Mouse (Mus musculus): Measurements from ENCODE around the gene Lims1. TPM values are rescaled to one million over a fixed set of nuclear protein-coding genes. Genes with fewer than 3 reads are reported as not detected.

The Lims1 gene
- polyA plus RNA-seq, 1 experiment from 2014 or later, result 102 TPM

GRCm38 (mm10) chr10:58394170-58394569, 70.9 kb downstream of the Lims1 start:
- Histone ChIP-seq H3K27me3 (ENCODE audit: poor library complexity, severe bottlenecking) (no peaks in the 10 kb centered on the region), H3K36me3 (replicated peaks) (peaks cover 4% of the 10 kb centered on the region), H3K27ac (no peak overlapping the region), H3K4me3 (no peak overlapping the region), H3K9me3 (no peaks in the 10 kb centered on the region), H3K4me1 (no peaks in the 10 kb centered on the region)
- no peak for DNase-seq (ENCODE audit: extremely low spot score, low spot score)
- WGBS, result 86% methylated on average over 10 of the region's 10 CpGs

- no peak for DNase-seq (ENCODE audit: extremely low spot score, low spot score)
- Histone ChIP-seq H3K4me3 (no peak overlapping the region), H3K9me3 (no peaks in the 10 kb centered on the region), H3K36me3 (replicated peaks) (peaks cover 8% of the 10 kb centered on the region), H3K4me1 (no peaks in the 10 kb centered on the region), H3K27ac (no peak overlapping the region), H3K27me3 (ENCODE audit: poor library complexity, severe bottlenecking) (no peaks in the 10 kb centered on the region)
- WGBS, result 96% methylated on average over 4 of the region's 4 CpGs
Observed at GRCm38 (mm10) chr10:58395315-58395714, 72.0 kb downstream of the Lims1 start.

- Histone ChIP-seq H3K4me1 (no peaks in the 10 kb centered on the region), H3K36me3 (replicated peaks) (peaks cover 8% of the 10 kb centered on the region), H3K4me3 (no peak overlapping the region), H3K9me3 (no peaks in the 10 kb centered on the region), H3K27ac (no peak overlapping the region), H3K27me3 (ENCODE audit: poor library complexity, severe bottlenecking) (no peaks in the 10 kb centered on the region)
- no peak for DNase-seq (ENCODE audit: extremely low spot score, low spot score)
- 93% methylated on average over 2 of the region's 2 CpGs for WGBS
Observed at GRCm38 (mm10) chr10:58395723-58396122, 72.5 kb downstream of the Lims1 start.

GRCm38 (mm10) chr10:58396600-58396999, 73.3 kb downstream of the Lims1 start:
- peaks cover 16% of the 10 kb centered on the region for H3K36me3 ChIP-seq (replicated peaks)
- H3K27ac ChIP-seq, result no peak overlapping the region
- no peaks in the 10 kb centered on the region for H3K27me3 ChIP-seq (ENCODE audit: poor library complexity, severe bottlenecking)
- 94% methylated on average over 3 of the region's 3 CpGs for WGBS
- H3K4me1 ChIP-seq, result no peaks in the 10 kb centered on the region
- no peak overlapping the region for H3K4me3 ChIP-seq
- H3K9me3 ChIP-seq, result no peaks in the 10 kb centered on the region
- no peak for DNase-seq (ENCODE audit: extremely low spot score, low spot score)

GRCm38 (mm10) chr10:58398941-58399340, 75.7 kb downstream of the Lims1 start:
- H3K36me3 ChIP-seq (replicated peaks), result peaks cover 32% of the 10 kb centered on the region
- no peak for DNase-seq (ENCODE audit: extremely low spot score, low spot score)
- H3K4me1 ChIP-seq, result no peaks in the 10 kb centered on the region
- WGBS, result 93% methylated on average over 8 of the region's 8 CpGs
- no peak overlapping the region for H3K27ac ChIP-seq
- no peaks in the 10 kb centered on the region for H3K27me3 ChIP-seq (ENCODE audit: poor library complexity, severe bottlenecking)
- no peaks in the 10 kb centered on the region for H3K9me3 ChIP-seq
- H3K4me3 ChIP-seq, result no peak overlapping the region

- Histone ChIP-seq H3K4me3 (no peak overlapping the region), H3K36me3 (replicated peaks) (peaks cover 42% of the 10 kb centered on the region), H3K27me3 (ENCODE audit: poor library complexity, severe bottlenecking) (no peaks in the 10 kb centered on the region), H3K4me1 (no peaks in the 10 kb centered on the region), H3K9me3 (no peaks in the 10 kb centered on the region), H3K27ac (no peak overlapping the region)
- 88% methylated on average over 3 of the region's 3 CpGs for WGBS
- no peak for DNase-seq (ENCODE audit: extremely low spot score, low spot score)
Observed at GRCm38 (mm10) chr10:58401838-58402237, 78.6 kb downstream of the Lims1 start.

GRCm38 (mm10) chr10:58404639-58405038, 81.4 kb downstream of the Lims1 start:
- no peak for DNase-seq (ENCODE audit: extremely low spot score, low spot score)
- Histone ChIP-seq H3K4me1 (no peaks in the 10 kb centered on the region), H3K27me3 (ENCODE audit: poor library complexity, severe bottlenecking) (no peaks in the 10 kb centered on the region), H3K36me3 (replicated peaks) (peaks cover 51% of the 10 kb centered on the region), H3K9me3 (no peaks in the 10 kb centered on the region), H3K27ac (no peak overlapping the region), H3K4me3 (no peak overlapping the region)
- WGBS, result 90% methylated on average over 6 of the region's 6 CpGs

GRCm38 (mm10) chr10:58405285-58405948, 82.2 kb downstream of the Lims1 start:
- H3K36me3 ChIP-seq (replicated peaks), result peaks cover 59% of the 10 kb centered on the region
- H3K4me3 ChIP-seq, result no peak overlapping the region
- no peaks in the 10 kb centered on the region for H3K4me1 ChIP-seq
- WGBS, result 90% methylated on average over 4 of the region's 4 CpGs
- no peak overlapping the region for H3K27ac ChIP-seq
- DNase-seq (ENCODE audit: extremely low spot score, low spot score), result no peak
- H3K9me3 ChIP-seq, result no peaks in the 10 kb centered on the region
- H3K27me3 ChIP-seq (ENCODE audit: poor library complexity, severe bottlenecking), result no peaks in the 10 kb centered on the region

GRCm38 (mm10) chr10:58405949-58406305, 82.7 kb downstream of the Lims1 start:
- no peak overlapping the region for H3K27ac ChIP-seq
- whole genome bisulfite sequencing, result 84% methylated on average over 2 of the region's 2 CpGs
- H3K36me3 ChIP-seq (replicated peaks), result peaks cover 63% of the 10 kb centered on the region
- no peak for DNase-seq (ENCODE audit: extremely low spot score, low spot score)
- no peaks in the 10 kb centered on the region for H3K27me3 ChIP-seq (ENCODE audit: poor library complexity, severe bottlenecking)
- no peaks in the 10 kb centered on the region for H3K4me1 ChIP-seq
- H3K4me3 ChIP-seq, result no peak overlapping the region
- H3K9me3 ChIP-seq, result no peaks in the 10 kb centered on the region

GRCm38 (mm10) chr10:58412331-58412730, 89.1 kb downstream of the Lims1 start:
- Histone ChIP-seq H3K4me3 (no peak overlapping the region), H3K4me1 (no peaks in the 10 kb centered on the region), H3K9me3 (no peaks in the 10 kb centered on the region), H3K36me3 (replicated peaks) (peaks cover 89% of the 10 kb centered on the region), H3K27me3 (ENCODE audit: poor library complexity, severe bottlenecking) (no peaks in the 10 kb centered on the region), H3K27ac (no peak overlapping the region)
- WGBS, result 90% methylated on average over 4 of the region's 4 CpGs
- no peak for DNase-seq (ENCODE audit: extremely low spot score, low spot score)

GRCm38 (mm10) chr10:58412852-58413251, 89.6 kb downstream of the Lims1 start:
- peaks cover 91% of the 10 kb centered on the region for H3K36me3 ChIP-seq (replicated peaks)
- no peak overlapping the region for H3K4me3 ChIP-seq
- H3K27me3 ChIP-seq (ENCODE audit: poor library complexity, severe bottlenecking), result no peaks in the 10 kb centered on the region
- no peak overlapping the region for H3K27ac ChIP-seq
- DNase-seq (ENCODE audit: extremely low spot score, low spot score), result no peak
- H3K4me1 ChIP-seq, result no peaks in the 10 kb centered on the region
- H3K9me3 ChIP-seq, result no peaks in the 10 kb centered on the region

GRCm38 (mm10) chr10:58416702-58417101, 93.4 kb downstream of the Lims1 start:
- H3K36me3 ChIP-seq (replicated peaks), result peaks cover 82% of the 10 kb centered on the region

GRCm38 (mm10) chr10:58418290-58418971, 95.2 kb downstream of the Lims1 start:
- Histone ChIP-seq H3K9me3 (no peaks in the 10 kb centered on the region), H3K4me3 (no peak overlapping the region), H3K27ac (no peak overlapping the region), H3K4me1 (no peaks in the 10 kb centered on the region), H3K36me3 (replicated peaks) (peaks cover 77% of the 10 kb centered on the region), H3K27me3 (ENCODE audit: poor library complexity, severe bottlenecking) (no peaks in the 10 kb centered on the region)
- 88% methylated on average over 10 of the region's 10 CpGs for WGBS
- DNase-seq (ENCODE audit: extremely low spot score, low spot score), result no peak

More at GRCm38 (mm10) chr10:58416702-58417101, 93.4 kb downstream of the Lims1 start:
- Histone ChIP-seq H3K4me1 (no peaks in the 10 kb centered on the region), H3K27me3 (ENCODE audit: poor library complexity, severe bottlenecking) (no peaks in the 10 kb centered on the region), H3K9me3 (no peaks in the 10 kb centered on the region), H3K27ac (no peak overlapping the region), H3K4me3 (no peak overlapping the region)
- 85% methylated on average over 3 of the region's 3 CpGs for WGBS
- no peak for DNase-seq (ENCODE audit: extremely low spot score, low spot score)

Data from forebrain, embryonic 10.5 days (tissue).